Mouse (Mus musculus): Measurements from ENCODE around the gene Ildr2. TPM values are rescaled to one million over a fixed set of nuclear protein-coding genes. Genes with fewer than 3 reads are reported as not detected.

Gene Ildr2
- polyA plus RNA-seq, 1 experiment, result not detected

DNA sequence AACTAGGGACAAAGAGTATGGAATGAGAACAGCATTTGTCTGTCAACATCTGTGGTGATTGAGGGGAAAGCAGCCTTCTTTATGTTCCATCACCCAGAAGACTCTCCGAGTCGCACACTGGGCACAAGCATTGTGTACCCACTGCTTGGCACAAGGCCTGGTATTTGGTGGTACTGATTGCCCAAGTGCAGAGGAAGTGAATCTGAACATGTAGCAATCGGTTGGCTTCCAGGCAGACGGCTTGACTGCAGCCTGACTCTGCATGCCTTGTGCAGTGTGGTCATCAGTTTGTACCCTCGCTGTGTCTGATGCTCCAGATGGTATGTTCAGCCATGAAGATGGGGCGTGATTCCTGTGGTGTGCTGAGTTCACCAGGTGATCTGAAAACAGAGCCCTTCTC is 85.2 kb downstream of the Ildr2 start:
- TF ChIP-seq CTCF (IDR thresholded peaks at IDR 0.05; ENCODE audit: control insufficient read depth, insufficient read depth, low read length), result no peak
- peaks cover 1% of the 10 kb centered on the region; the same call in 1 of the 2 replicates for H3K4me1 ChIP-seq (ENCODE audit: control insufficient read depth, insufficient read depth, low read length)
- H3K27ac ChIP-seq (ENCODE audit: control insufficient read depth, insufficient read depth, low read depth, low read length, poor library complexity), result no peak overlapping the region
- 21% methylated on average over 6 of the region's 6 CpGs for WGBS
- H3K4me3 ChIP-seq (replicated peaks; ENCODE audit: control insufficient read depth, low read depth, low read length), result no peak overlapping the region

DNA sequence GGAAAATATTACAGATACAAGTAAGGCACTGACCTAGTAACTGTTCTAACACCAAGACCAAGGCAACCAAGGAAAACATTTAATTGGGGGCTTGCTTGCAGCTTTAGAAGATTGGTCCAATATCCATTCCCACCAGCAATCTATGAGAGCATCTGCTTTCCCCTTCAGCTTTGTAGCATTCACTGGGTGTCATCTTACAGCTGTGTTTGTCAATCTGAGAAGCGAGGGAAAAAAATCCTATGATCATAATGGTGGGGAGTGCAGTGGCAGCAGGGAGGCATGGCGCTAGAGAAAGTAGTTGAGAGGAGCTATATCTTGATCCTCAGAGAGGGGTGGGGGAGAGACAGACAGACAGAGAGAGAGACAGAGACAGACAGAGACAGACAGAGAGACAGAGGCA is 88.1 kb downstream of the Ildr2 start:
- Histone ChIP-seq H3K4me1 (ENCODE audit: control insufficient read depth, insufficient read depth, low read length) (peaks cover 4% of the 10 kb centered on the region; the same call in 1 of the 2 replicates), H3K27ac (ENCODE audit: control insufficient read depth, insufficient read depth, low read depth, low read length, poor library complexity) (no peak overlapping the region), H3K4me3 (replicated peaks; ENCODE audit: control insufficient read depth, low read depth, low read length) (no peak overlapping the region)
- WGBS, result 75% methylated on average over 2 of the region's 2 CpGs
- TF ChIP-seq CTCF (IDR thresholded peaks at IDR 0.05; ENCODE audit: control insufficient read depth, insufficient read depth, low read length), result no peak
- TF ChIP-seq POLR2A (IDR thresholded peaks at IDR 0.05; ENCODE audit: borderline replicate concordance, control insufficient read depth, low read depth, low read length), result no peak

DNA sequence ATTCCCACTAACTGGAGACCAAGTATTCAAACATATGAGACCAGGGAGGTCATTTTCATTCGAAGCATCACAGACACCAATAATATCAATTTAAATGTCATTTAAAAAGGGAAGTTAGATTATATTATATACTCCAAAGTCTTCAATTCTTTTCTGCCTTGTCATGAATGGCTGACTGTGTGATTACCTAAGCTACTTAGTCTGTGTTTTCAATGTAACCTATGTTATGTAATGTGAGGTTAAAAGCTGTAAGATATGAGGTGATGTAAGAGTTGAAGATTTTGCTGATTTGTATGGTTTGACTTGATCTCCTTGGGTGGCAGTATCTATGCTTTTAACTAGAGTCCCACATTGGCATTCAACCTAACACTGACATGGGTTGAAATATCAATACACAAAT is 88.6 kb downstream of the Ildr2 start:
- WGBS, result 52% methylated on average over 1 of the region's 1 CpGs
- Histone ChIP-seq H3K4me1 (ENCODE audit: control insufficient read depth, insufficient read depth, low read length) (peaks cover 5% of the 10 kb centered on the region; the same call in 1 of the 2 replicates), H3K27ac (ENCODE audit: control insufficient read depth, insufficient read depth, low read depth, low read length, poor library complexity) (no peak overlapping the region), H3K4me3 (replicated peaks; ENCODE audit: control insufficient read depth, low read depth, low read length) (no peak overlapping the region)
- no peak for TF ChIP-seq CTCF (IDR thresholded peaks at IDR 0.05; ENCODE audit: control insufficient read depth, insufficient read depth, low read length)
- TF ChIP-seq POLR2A (IDR thresholded peaks at IDR 0.05; ENCODE audit: borderline replicate concordance, control insufficient read depth, low read depth, low read length), result no peak

DNA sequence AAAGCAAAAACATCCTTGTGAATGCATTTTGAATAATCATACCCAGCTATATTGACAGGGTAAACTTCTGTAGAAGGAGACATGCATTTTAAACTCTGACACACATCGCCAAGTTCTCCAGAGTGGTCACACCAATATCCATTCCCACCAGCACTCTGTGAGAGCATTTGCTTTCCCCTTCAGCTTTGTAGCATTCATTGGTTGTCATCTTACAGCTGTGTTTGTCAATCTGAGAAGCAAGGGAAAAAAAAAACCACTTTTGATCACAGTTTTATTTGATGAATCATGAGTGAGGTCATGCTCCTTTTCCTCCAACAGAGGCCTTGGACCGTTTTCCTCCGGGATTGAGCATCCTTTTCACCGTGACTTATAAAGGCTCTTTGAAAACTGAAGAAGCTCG is 89.6 kb downstream of the Ildr2 start:
- TF ChIP-seq POLR2A (IDR thresholded peaks at IDR 0.05; ENCODE audit: borderline replicate concordance, control insufficient read depth, low read depth, low read length) (no peak), CTCF (IDR thresholded peaks at IDR 0.05; ENCODE audit: control insufficient read depth, insufficient read depth, low read length) (no peak)
- H3K27ac ChIP-seq (ENCODE audit: control insufficient read depth, insufficient read depth, low read depth, low read length, poor library complexity), result no peak overlapping the region
- WGBS, result 78% methylated on average over 5 of the region's 5 CpGs
- no peak overlapping the region for H3K4me3 ChIP-seq (replicated peaks; ENCODE audit: control insufficient read depth, low read depth, low read length)
- peaks cover 5% of the 10 kb centered on the region; the same call in 1 of the 2 replicates for H3K4me1 ChIP-seq (ENCODE audit: control insufficient read depth, insufficient read depth, low read length)

DNA sequence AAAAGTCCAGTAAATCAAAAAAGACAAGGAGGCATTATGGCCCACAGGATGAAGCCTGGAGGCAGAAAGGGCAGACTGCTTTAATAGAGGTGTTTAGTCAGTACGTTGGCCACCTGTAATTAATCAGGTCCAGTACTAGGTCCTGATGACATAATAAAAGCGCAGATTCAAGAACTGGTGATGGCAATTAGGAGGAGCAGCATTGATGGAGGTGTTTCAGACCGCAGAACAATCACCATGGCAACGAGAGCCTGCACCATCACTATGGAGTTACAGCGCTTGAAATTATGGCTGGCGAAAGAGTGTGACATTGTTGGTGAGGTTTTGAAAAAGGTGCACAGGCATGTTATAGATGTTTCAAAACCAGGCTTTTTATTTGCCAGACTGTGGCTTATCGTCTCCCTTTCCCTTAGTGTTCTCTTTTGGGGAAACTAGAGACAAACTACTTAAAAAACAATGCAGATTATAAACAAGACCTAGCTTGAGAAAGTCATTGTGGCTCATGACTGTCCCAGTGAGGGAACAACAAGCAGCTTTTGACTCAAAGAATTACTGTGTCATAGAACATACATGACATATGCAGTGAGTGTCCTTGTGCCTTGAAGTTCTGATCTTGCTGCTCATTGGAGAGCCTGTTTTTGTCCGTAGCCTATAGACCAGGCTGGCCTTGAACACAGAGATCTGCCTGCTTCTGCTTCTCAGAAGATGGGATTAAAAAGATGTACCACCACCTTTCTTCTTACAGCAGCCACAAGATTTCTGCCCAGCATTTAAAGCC is 90.5 kb downstream of the Ildr2 start:
- H3K4me3 ChIP-seq (replicated peaks; ENCODE audit: control insufficient read depth, low read depth, low read length), result no peak overlapping the region
- WGBS, result 78% methylated on average over 8 of the region's 8 CpGs
- H3K4me1 ChIP-seq (ENCODE audit: control insufficient read depth, insufficient read depth, low read length), result peaks cover 5% of the 10 kb centered on the region; the same call in 1 of the 2 replicates
- H3K27ac ChIP-seq (ENCODE audit: control insufficient read depth, insufficient read depth, low read depth, low read length, poor library complexity), result no peak overlapping the region
- TF ChIP-seq POLR2A (IDR thresholded peaks at IDR 0.05; ENCODE audit: borderline replicate concordance, control insufficient read depth, low read depth, low read length), result no peak

DNA sequence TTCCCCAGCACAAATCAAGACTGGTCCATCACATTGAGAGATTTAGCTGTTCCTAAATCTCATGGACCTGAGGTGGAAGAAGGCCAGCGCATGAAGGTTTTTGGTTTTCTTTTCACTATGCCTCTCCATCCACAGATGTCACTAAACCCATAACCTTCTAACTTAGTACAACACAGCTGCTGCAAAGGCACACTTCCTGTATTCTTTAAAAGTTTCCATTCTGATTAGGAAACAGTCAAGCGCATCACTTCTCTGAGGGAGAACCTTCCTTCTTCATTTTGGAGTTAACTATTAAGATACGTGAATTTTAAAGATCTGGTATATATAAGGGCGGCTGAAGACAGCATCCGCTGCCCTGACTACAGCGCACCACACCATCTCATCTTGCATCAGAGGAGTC is 91.7 kb downstream of the Ildr2 start:
- TF ChIP-seq POLR2A (IDR thresholded peaks at IDR 0.05; ENCODE audit: borderline replicate concordance, control insufficient read depth, low read depth, low read length) (no peak), CTCF (IDR thresholded peaks at IDR 0.05; ENCODE audit: control insufficient read depth, insufficient read depth, low read length) (no peak)
- no peak overlapping the region for H3K4me3 ChIP-seq (replicated peaks; ENCODE audit: control insufficient read depth, low read depth, low read length)
- peak overlapping the region; percentile 55 for H3K27ac ChIP-seq (ENCODE audit: control insufficient read depth, insufficient read depth, low read depth, low read length, poor library complexity)
- WGBS, result 69% methylated on average over 6 of the region's 6 CpGs
- H3K4me1 ChIP-seq (ENCODE audit: control insufficient read depth, insufficient read depth, low read length), result peaks cover 5% of the 10 kb centered on the region; the same call in 1 of the 2 replicates

DNA sequence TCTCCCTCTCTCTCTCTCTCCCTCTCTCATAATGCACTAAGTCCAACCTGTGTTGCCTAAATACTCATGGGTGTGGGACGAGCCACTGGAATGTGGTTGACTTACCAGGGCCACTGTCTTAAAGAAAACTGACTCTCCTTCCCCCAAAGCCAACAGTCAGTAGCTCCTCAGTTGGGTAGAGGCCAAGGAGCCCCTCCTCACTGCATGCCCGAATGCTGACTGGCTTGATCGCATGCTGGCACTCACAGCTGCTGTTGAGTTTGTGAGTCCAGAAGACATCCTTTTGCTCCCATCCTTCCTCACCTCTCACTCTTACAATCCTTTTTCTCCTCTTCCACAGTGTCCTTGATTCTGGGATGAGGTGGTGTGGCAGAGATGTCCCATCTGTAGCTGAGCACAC is 93.0 kb downstream of the Ildr2 start:
- no peak overlapping the region for H3K27ac ChIP-seq (ENCODE audit: control insufficient read depth, insufficient read depth, low read depth, low read length, poor library complexity)
- H3K4me1 ChIP-seq (ENCODE audit: control insufficient read depth, insufficient read depth, low read length), result peaks cover 5% of the 10 kb centered on the region; the same call in 1 of the 2 replicates
- WGBS, result 80% methylated on average over 3 of the region's 3 CpGs
- TF ChIP-seq CTCF (IDR thresholded peaks at IDR 0.05; ENCODE audit: control insufficient read depth, insufficient read depth, low read length) (no peak), POLR2A (IDR thresholded peaks at IDR 0.05; ENCODE audit: borderline replicate concordance, control insufficient read depth, low read depth, low read length) (no peak)
- H3K4me3 ChIP-seq (replicated peaks; ENCODE audit: control insufficient read depth, low read depth, low read length), result no peak overlapping the region

DNA sequence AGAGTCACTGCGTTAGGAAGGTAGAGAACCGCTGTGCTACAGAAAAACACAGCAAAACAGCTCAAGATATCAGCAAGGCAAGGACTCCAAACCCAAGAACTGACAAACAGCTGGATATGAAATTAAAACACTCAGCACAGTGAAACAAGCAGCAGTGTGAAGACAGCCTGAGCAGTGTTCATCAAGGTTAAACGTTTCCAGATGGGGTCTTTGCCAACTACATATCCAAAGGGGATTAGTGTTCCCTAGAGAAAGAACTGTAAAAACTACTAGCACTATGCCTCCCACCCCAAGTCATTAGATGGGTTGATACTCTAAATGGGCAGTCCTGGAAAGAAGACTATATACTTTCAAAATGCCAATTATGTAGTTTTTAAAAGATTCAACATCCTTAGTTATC is 95.4 kb downstream of the Ildr2 start:
- H3K4me3 ChIP-seq (replicated peaks; ENCODE audit: control insufficient read depth, low read depth, low read length), result no peak overlapping the region
- 78% methylated on average over 3 of the region's 3 CpGs for WGBS
- H3K4me1 ChIP-seq (ENCODE audit: control insufficient read depth, insufficient read depth, low read length), result peaks cover 5% of the 10 kb centered on the region; the same call in 1 of the 2 replicates
- H3K27ac ChIP-seq (ENCODE audit: control insufficient read depth, insufficient read depth, low read depth, low read length, poor library complexity), result no peak overlapping the region
- TF ChIP-seq CTCF (IDR thresholded peaks at IDR 0.05; ENCODE audit: control insufficient read depth, insufficient read depth, low read length) (no peak), POLR2A (IDR thresholded peaks at IDR 0.05; ENCODE audit: borderline replicate concordance, control insufficient read depth, low read depth, low read length) (no peak)
